Mouse (Mus musculus): ENCODE data around the gene Pex12.
"Not testable (repeated sequence)": the region's sequence is repeated elsewhere in the genome, so short reads cannot be mapped to it uniquely, and the experiment has no call there.

The Pex12 gene

GRCm38 (mm10) chr11:83302526-83303251 is at the start of gene Pex12:
Pex12 (minus strand) TSS chr11:83302586.
- DNase-seq (ENCODE audit: low spot score in 2 of 2), result peak; percentile 88 to 95

- DNase-seq (ENCODE audit: low spot score in 2 of 2), result no peak
Measured at GRCm38 (mm10) chr11:83341716-83342245, 39.4 kb upstream of the Pex12 start.

GRCm38 (mm10) chr11:83339705-83340104 is 37.3 kb upstream of the Pex12 start:
- DNase-seq (ENCODE audit: low spot score in 2 of 2), result no peak

GRCm38 (mm10) chr11:83335826-83336225 is 33.4 kb upstream of the Pex12 start:
- no peak for DNase-seq (ENCODE audit: low spot score in 2 of 2)

- peak; percentile 52 to 53 for DNase-seq (ENCODE audit: low spot score in 2 of 2)
Measured at GRCm38 (mm10) chr11:83327427-83327826, 25.0 kb upstream of the Pex12 start.

GRCm38 (mm10) chr11:83326692-83327091 is 24.3 kb upstream of the Pex12 start:
- DNase-seq (ENCODE audit: low spot score in 2 of 2), result not testable (repeated sequence)

- DNase-seq (ENCODE audit: low spot score in 2 of 2), result no peak
Measured at GRCm38 (mm10) chr11:83319048-83319447, 16.7 kb upstream of the Pex12 start.

- no peak for DNase-seq (ENCODE audit: low spot score in 2 of 2)
Measured at GRCm38 (mm10) chr11:83312471-83312870, 10.1 kb upstream of the Pex12 start.

- no peak for DNase-seq (ENCODE audit: low spot score in 2 of 2)
Measured at GRCm38 (mm10) chr11:83306700-83307253, 4.4 kb upstream of the Pex12 start.

- no peak for DNase-seq (ENCODE audit: low spot score in 2 of 2)
Measured at GRCm38 (mm10) chr11:83304485-83304884, 2.1 kb upstream of the Pex12 start.

GRCm38 (mm10) chr11:83303751-83304150 is 1.4 kb upstream of the Pex12 start:
- DNase-seq (ENCODE audit: low spot score in 2 of 2), result no peak

GRCm38 (mm10) chr11:83302124-83302523 is 262 bp downstream of the Pex12 start:
- DNase-seq (ENCODE audit: low spot score in 2 of 2), result no peak

- no peak for DNase-seq (ENCODE audit: low spot score in 2 of 2)
Measured at GRCm38 (mm10) chr11:83301431-83301831, 955 bp downstream of the Pex12 start.

- DNase-seq (ENCODE audit: low spot score in 2 of 2), result no peak
Measured at GRCm38 (mm10) chr11:83299724-83300123, 2.7 kb downstream of the Pex12 start.

- peak; percentile 86 to 90 for DNase-seq (ENCODE audit: low spot score in 2 of 2)
Measured at GRCm38 (mm10) chr11:83298225-83299195, 3.9 kb downstream of the Pex12 start, which contains the start of gene Ap2b1. Ap2b1 (plus strand) TSS chr11:83299024.

- DNase-seq (ENCODE audit: low spot score in 2 of 2), result no peak
Measured at GRCm38 (mm10) chr11:83297816-83298215, 4.6 kb downstream of the Pex12 start.

GRCm38 (mm10) chr11:83294133-83294532 is 8.3 kb downstream of the Pex12 start:
- no peak for DNase-seq (ENCODE audit: low spot score in 2 of 2)

- DNase-seq (ENCODE audit: low spot score in 2 of 2), result no peak
Measured at GRCm38 (mm10) chr11:83293182-83293581, 9.2 kb downstream of the Pex12 start.

- DNase-seq (ENCODE audit: low spot score in 2 of 2), result no peak
Measured at GRCm38 (mm10) chr11:83292251-83292587, 10.2 kb downstream of the Pex12 start.

- peak; percentile 81 to 86 for DNase-seq (ENCODE audit: low spot score in 2 of 2)
Measured at GRCm38 (mm10) chr11:83291375-83292250, 10.8 kb downstream of the Pex12 start.

- DNase-seq (ENCODE audit: low spot score in 2 of 2), result no peak
Measured at GRCm38 (mm10) chr11:83289633-83290032, 12.8 kb downstream of the Pex12 start.
